Mouse (Mus musculus) liver, postnatal 0 days (tissue): ENCODE data around the gene Apol7e.
"Not testable (repeated sequence)": the region's sequence is repeated elsewhere in the genome, so short reads cannot be mapped to it uniquely, and the experiment has no call there.

Experiments
- CTCF ChIP-seq: sonication (generic); IDR thresholded peaks from 2 replicates; pipeline ENCODE4 v1.5.1; 2016; ENCODE audit warnings: antibody characterized with exemption, low read depth
- EP300 ChIP-seq: IDR thresholded peaks from 2 replicates; pipeline ENCODE4 v1.6.1; 2016; ENCODE audit warnings: antibody characterized with exemption, low read depth, mild to moderate bottlenecking

DNA sequence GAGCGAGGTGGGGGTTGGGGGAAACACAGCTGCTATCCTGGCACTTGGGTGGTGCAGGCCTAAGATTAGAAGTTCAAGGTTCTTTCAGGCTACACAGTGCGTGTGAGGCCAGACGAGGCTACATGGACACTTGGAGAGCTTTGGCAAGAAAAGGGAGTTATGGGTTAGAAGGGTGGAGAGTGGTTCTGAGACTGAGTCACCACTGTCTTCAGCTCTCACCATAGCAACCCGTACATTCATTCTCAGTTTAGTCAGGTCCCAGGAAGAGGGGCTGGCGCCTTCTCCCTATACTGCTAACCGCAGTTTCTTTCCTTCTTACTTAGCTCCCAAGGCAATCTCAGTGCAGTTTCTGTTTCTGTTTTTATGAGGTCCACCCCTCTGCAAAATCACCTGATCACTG lies 42.9 kb downstream of the Apol7e start:
- not testable (repeated sequence) for TF ChIP-seq EP300, CTCF
